In the genomic region with DNA sequence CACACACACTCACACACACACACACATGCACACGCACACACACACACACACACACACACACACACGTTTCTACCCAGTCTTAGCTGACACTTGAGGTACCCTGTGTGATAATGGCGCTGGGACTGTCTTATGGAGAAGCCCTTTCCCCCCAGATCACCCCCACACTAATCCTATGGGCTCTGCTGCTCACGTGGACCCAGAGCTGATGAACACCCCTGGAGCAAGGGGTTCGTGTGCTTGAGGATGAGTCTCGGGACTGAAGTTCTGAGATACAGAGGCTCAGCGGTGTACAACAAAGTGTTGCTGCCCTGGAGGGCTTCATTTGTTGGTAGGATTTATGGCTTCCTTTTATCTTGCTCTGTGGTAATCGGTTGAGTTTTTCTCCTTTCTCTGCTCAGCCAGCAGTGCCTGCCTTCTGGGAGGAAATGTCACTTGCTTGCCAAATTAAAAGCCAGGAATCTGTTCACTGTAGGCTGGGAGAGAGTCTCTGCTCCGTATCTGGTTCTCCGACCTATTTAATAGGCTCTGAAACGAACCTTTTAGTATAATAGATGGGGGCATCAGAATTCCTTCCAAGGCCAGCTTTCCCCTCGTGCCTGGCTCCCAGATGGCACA, we compare ENCODE assay signal across 12 mouse cellular contexts.
DNase-seq lines count a peak whose midpoint lies in the region; ATAC-seq and TF ChIP-seq lines count a peak whose summit lies in the region.
"Had no signal": no experiment of that assay in that cellular context is flagged by ENCODE, and none has a peak within 500 bp of the region (broad histone marks: within the 10 kb centered on the region; RNA-seq: fewer than 3 reads in every experiment).

No protein-coding gene starts in this region.

- WGBS in forebrain, postnatal 0 days, result 50% methylated on average over 12 of the region's 12 CpGs
- 36% methylated on average over 12 of the region's 12 CpGs for WGBS in midbrain, postnatal 0 days

- peak overlapping the region; percentile 70 for H3K27ac ChIP-seq in forebrain, postnatal 0 days (ENCODE audit: low read depth, low read length)
- peak overlapping the region; percentile 43 for H3K27ac ChIP-seq in midbrain, postnatal 0 days (ENCODE audit: low read depth, low read length)
- H3K27ac ChIP-seq: heart, embryonic 13.5 days; stomach, postnatal 0 days had no signal

- no peaks in the 10 kb centered on the region for H3K27me3 ChIP-seq in forebrain, postnatal 0 days (ENCODE audit: insufficient read depth, low read length)
- H3K27me3 ChIP-seq in midbrain, postnatal 0 days (ENCODE audit: insufficient read depth, low read length), result no peaks in the 10 kb centered on the region
- H3K27me3 ChIP-seq: heart, embryonic 13.5 days had no signal

- no peaks in the 10 kb centered on the region for H3K9me3 ChIP-seq in forebrain, postnatal 0 days (ENCODE audit: low read length)
- H3K9me3 ChIP-seq in midbrain, postnatal 0 days (ENCODE audit: low read length), result no peaks in the 10 kb centered on the region

- H3K9ac ChIP-seq in forebrain, postnatal 0 days, result 0 out of 2 replicates have a peak overlapping the region, but pooled peaks have one; percentile 18
- no peak overlapping the region for H3K9ac ChIP-seq in midbrain, postnatal 0 days (replicated peaks; ENCODE audit: low read length, poor library complexity, severe bottlenecking)
- H3K9ac ChIP-seq: heart, embryonic 13.5 days had no signal

- 0 out of 2 replicates have a peak, but pooled peaks cover 8% of the 10 kb centered on the region for H3K4me1 ChIP-seq in forebrain, postnatal 0 days (ENCODE audit: insufficient read depth)
- no peaks in the 10 kb centered on the region for H3K4me1 ChIP-seq in midbrain, postnatal 0 days (ENCODE audit: insufficient read depth, low read length)
- H3K4me1 ChIP-seq: heart, embryonic 13.5 days had no signal

- no peak overlapping the region for H3K4me3 ChIP-seq in forebrain, postnatal 0 days (ENCODE audit: low read depth, low read length)
- no peak overlapping the region for H3K4me3 ChIP-seq in midbrain, postnatal 0 days (ENCODE audit: low read depth, low read length)
- H3K4me3 ChIP-seq: heart, embryonic 13.5 days had no signal

- no peak overlapping the region for H3K4me2 ChIP-seq in forebrain, postnatal 0 days (ENCODE audit: low read depth)
- no peak overlapping the region for H3K4me2 ChIP-seq in midbrain, postnatal 0 days (ENCODE audit: low read depth, low read length, poor library complexity, severe bottlenecking)
- H3K4me2 ChIP-seq: heart, embryonic 13.5 days had no signal

- H3K36me3 ChIP-seq in forebrain, postnatal 0 days (ENCODE audit: insufficient read depth), result no peaks in the 10 kb centered on the region
- H3K36me3 ChIP-seq in midbrain, postnatal 0 days (ENCODE audit: insufficient read depth, low read length), result no peaks in the 10 kb centered on the region
- H3K36me3 ChIP-seq: heart, embryonic 13.5 days had no signal

- ATAC-seq in forebrain, postnatal 0 days, result peak; percentile 73
- no peak for ATAC-seq in midbrain, postnatal 0 days (ENCODE audit: low FRiP score)
- no peak for ATAC-seq in monocyte, adult 5-6 weeks (replicated peaks; ENCODE audit: insufficient number of reproducible peaks, low FRiP score, low TSS enrichment, poor library complexity, severe bottlenecking)

- TF ChIP-seq CTCF in forebrain, postnatal 0 days (IDR thresholded peaks at IDR 0.05; ENCODE audit: low read depth), result no peak
- TF ChIP-seq CTCF in midbrain, postnatal 0 days (IDR thresholded peaks at IDR 0.05), result no peak

- peak; percentile 14 for DNase-seq in embryo, embryonic 10 days (ENCODE audit: low spot score)
- DNase-seq in embryo, embryonic 10.5 days (ENCODE audit: low spot score), result no peak
- DNase-seq in layer of hippocampus, adult 11-12 months (ENCODE audit: low spot score), result peak; percentile 34
- DNase-seq in layer of hippocampus, postnatal 25 days (ENCODE audit: extremely low spot score in 1 of 2, low spot score in 1 of 2), result no peak
- peak; percentile 65 for DNase-seq in forebrain, postnatal 0 days
- peak; percentile 43 for DNase-seq in midbrain, postnatal 0 days (ENCODE audit: low spot score)
- DNase-seq in frontal cortex, postnatal 10 days (ENCODE audit: low spot score in 2 of 2), result no peak
- DNase-seq: gastrocnemius, postnatal 10 days; kidney, postnatal 36 days had no signal

Comparison
In these comparisons a context has a peak if more than half of its experiments do, and no peak if none do; other contexts are left out.
1. DNase-seq: peak in embryo, embryonic 10 days (single experiment), layer of hippocampus, adult 11-12 months (single experiment), forebrain, postnatal 0 days (single experiment) and midbrain, postnatal 0 days (single experiment); none in embryo, embryonic 10.5 days (single experiment), layer of hippocampus, postnatal 25 days (0 of 2) and frontal cortex, postnatal 10 days (0 of 2).